Mouse (Mus musculus) brain, embryonic 18.5 days (tissue): Measurements from ENCODE around the gene Auh.

ENCODE experiments used
- DNase-seq: peaks from one replicate; pipeline ENCODE4 v3.0.0-alpha.2; 2012; ENCODE audit warnings: low read depth, low spot score

Auh gene

GRCm38 (mm10) chr13:52800687-52801341 is 128.7 kb downstream of the Auh start:
- DNase-seq: no peak

DNA sequence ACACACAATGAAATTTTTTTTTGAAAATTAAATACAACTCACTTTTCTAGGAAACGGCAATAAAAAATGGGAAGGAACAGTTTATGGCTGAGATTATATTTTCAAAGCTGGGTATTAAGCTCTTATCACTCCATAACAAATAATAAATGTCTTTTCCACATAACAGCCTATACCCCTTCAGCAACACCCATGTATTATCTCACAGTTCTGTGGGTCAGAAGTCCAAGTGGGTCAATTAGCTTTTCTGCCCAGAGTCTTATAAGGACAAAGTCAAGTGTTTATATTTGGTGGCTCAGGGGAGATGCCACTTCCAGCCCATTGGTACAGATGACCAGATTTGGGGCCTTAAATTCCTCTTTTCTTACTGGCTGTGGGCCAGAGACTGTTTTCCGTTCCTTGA is 129.4 kb downstream of the Auh start:
- DNase-seq: no peak

- no peak for DNase-seq
These were observed 135.2 kb downstream of the Auh start for GRCm38 (mm10) chr13:52794232-52794631.

GRCm38 (mm10) chr13:52793434-52793989 is 136.0 kb downstream of the Auh start:
- DNase-seq: no peak

DNA sequence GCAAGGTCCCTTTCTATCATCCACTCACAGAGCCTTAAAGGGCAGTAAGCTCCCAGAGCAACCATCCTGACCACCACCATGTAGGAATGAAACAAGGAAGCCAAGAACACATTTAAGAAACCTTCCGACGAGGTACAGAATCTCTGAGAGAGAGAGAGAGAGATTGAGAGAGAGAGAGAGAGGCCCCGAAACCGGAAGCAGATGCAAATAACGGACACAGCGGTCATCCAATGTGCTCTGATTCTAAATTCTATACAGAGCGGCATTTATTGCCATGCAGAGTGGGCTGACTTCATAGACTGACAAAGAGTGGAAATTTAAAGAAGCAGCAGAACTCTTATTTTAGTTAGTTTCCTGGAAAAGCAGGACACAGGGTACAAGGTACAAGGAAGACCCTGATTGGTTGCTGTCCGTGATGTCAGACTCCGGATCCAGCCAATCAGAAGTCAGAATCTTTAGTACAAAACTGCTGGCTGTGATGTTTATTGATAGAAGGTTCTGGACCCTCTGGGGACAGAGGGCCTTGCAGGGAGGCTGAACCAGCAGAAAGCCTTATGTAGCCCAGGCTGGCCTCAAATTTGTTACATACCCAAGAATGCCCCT is 137.1 kb downstream of the Auh start:
- DNase-seq: no peak

DNA sequence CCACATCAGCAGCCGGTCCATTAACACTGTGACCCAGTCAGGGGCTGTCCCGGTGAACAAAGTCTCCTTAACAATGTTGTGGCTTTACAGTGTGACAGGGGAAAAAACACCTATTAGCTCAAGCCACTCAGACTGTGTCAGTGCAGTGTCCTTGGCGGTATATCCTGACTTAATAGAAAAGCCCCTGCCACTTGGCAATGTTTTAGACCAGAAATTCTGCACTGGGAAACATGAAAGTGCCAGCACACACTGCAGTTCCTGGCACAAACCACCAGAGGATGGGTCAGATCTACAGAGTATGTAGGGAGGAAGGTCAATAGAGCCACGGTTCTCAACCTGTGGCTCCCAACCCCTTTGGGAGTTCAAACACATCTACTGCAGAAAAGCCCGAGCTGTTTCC is 138.6 kb downstream of the Auh start:
- DNase-seq: no peak
